Mouse (Mus musculus) C2C12 (cell line): Measurements from ENCODE around the gene Susd1.

Experiments
- CEBPB ChIP-seq: IDR thresholded peaks from one replicate; pipeline ENCODE4 v1.6.1; 2011; ENCODE audit warnings: low read depth, mild to moderate bottlenecking, control low read depth, moderate library complexity
- CTCF ChIP-seq: IDR thresholded peaks from one replicate; pipeline ENCODE4 v1.5.1; 2011; ENCODE audit not compliant: control insufficient read depth, insufficient read depth, insufficient read length
- FOSL1 ChIP-seq: IDR thresholded peaks from one replicate; pipeline ENCODE4 v1.8.0; 2011; ENCODE audit warnings: mild to moderate bottlenecking, low read length; ENCODE audit not compliant: poor library complexity, insufficient read depth, severe bottlenecking
- MAX ChIP-seq: IDR thresholded peaks from one replicate; pipeline ENCODE4 v1.6.1; 2011; ENCODE audit warnings: mild to moderate bottlenecking, control low read depth
- USF1 ChIP-seq: IDR thresholded peaks from one replicate; pipeline ENCODE4 v1.6.1; 2011; ENCODE audit warnings: low read depth, mild to moderate bottlenecking, control low read depth, moderate library complexity

DNA sequence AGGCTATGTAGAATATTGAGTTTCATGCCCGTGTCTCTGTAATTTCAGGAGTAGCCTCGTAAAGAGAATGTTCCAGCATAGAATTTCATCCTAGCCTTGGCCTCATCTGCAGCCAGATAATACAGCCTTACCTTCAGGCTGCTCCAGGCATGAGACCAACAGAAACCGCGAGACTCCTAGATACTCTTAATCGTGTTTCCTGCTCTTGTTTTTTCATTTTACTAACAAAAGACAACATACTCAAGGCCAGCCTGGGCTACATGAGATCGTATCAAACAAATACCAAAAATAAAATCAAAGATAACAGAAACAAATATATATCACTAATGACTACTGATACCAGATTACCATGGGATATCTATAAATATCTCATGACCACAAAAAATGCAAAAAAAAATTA is 9.3 kb downstream of the Susd1 start:
- TF ChIP-seq CEBPB (no peak), CTCF (no peak), USF1 (no peak), MAX (no peak), FOSL1 (no peak)
